Mouse (Mus musculus) heart, postnatal 10 days (tissue): Measurements from ENCODE around the gene Tle6. TPM values are rescaled to one million over a fixed set of nuclear protein-coding genes. Genes with fewer than 3 reads are reported as not detected.

Experiments used
- DNase-seq, 2 experiments: peaks; one replicate each; pipeline ENCODE4 v3.0.0; 2021
- intact Hi-C: fragments of 180-260 bp; cut with DNase I; formaldehyde crosslinking; loops from one replicate; pipeline ENCODE4 v1.15.1; 2025
- total RNA-seq, 2 experiments: library from RNA; stranded (reverse); gene quantifications; 2 replicates each; pipeline ENCODE4 v1.2.3; 2021

The Tle6 gene
- total RNA-seq, 2 experiments from 2014 or later: 10.2 to 11.1 TPM

DNA sequence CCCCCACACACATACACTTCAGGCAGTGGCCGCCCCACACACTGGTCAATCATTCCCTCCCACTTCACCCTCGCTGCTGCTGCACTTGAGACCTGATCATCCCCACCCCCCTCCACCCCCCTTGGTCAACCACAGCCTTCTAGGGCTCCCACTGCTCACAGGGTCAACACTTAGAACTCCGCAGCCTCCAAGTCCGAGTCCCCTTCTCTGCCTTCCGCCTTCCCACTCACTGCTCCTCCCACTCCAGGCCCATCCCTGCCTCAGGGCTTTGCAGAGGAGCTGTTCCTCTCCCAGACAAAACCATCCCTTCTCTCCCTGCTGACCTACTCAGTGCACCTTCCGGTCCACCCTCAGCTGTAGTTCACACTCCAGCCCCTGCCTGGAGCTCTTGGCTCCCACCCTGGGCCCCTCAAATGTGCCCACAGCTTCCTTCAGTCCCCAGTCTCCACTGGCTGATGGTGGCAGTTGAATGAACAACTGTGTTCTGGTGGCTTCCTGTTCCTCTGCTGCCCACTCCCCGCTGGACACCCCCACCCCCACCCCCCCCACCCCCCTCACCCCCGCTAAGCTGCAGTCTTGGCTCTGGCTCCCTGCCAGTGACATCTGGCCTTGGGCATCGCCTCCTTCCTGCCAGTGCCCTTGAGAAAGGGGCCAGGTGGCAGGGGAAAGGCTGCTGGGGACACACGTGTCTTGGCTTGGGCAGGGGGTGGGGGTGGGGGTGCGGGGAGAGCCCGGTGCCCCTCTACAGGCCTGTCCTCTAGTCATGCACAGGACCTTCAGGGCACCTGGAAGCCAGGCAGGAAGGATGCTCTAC lies 3.5 kb downstream of the Tle6 start:
- intact Hi-C loops: no loop called here
- DNase-seq: peak; percentile 61

- DNase-seq: peak; percentile 48 to 50
- intact Hi-C loops: no loop called here
Measured at GRCm38 (mm10) chr10:81596611-81597010, 4.3 kb downstream of the Tle6 start.

GRCm38 (mm10) chr10:81595599-81595998 lies 5.3 kb downstream of the Tle6 start:
- intact Hi-C loops: no loop called here

GRCm38 (mm10) chr10:81593935-81594334 lies 6.9 kb downstream of the Tle6 start:
- intact Hi-C loops: no loop called here

More at GRCm38 (mm10) chr10:81595599-81595998, 5.3 kb downstream of the Tle6 start:
- DNase-seq: no peak

DNA sequence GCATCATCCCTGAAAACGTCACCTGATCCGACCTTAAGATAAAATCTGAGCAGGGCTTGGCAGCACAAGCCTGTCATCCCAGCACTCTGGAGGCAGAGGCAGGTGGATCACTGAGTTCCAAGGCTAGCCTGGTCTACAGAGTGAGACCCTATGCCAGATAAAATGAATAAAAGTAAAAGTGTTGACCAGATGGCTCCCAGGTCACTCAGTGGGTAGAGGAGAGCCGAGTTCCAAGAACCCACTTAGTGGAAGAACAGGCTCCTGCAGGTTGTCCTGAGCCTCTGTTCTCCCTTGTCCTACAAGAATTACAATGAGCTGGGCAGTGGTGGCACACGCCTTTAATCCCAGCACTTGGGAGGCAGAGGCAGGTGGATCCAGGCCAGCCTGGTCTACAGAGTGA lies 7.7 kb downstream of the Tle6 start:
- intact Hi-C loops: no loop called here
- DNase-seq: no peak

More at GRCm38 (mm10) chr10:81593935-81594334, 6.9 kb downstream of the Tle6 start:
- DNase-seq: no peak

GRCm38 (mm10) chr10:81592631-81593030 lies 8.2 kb downstream of the Tle6 start:
- DNase-seq: no peak
- intact Hi-C loops: no loop called here

GRCm38 (mm10) chr10:81591846-81592245 lies 9.0 kb downstream of the Tle6 start:
- intact Hi-C loops: no loop called here
- no peak for DNase-seq

GRCm38 (mm10) chr10:81588739-81589138 lies 12.1 kb downstream of the Tle6 start:
- intact Hi-C loops: no loop called here
- no peak for DNase-seq

GRCm38 (mm10) chr10:81583347-81583746 lies 17.5 kb downstream of the Tle6 start:
- DNase-seq: no peak
- intact Hi-C loops: no loop called here

DNA sequence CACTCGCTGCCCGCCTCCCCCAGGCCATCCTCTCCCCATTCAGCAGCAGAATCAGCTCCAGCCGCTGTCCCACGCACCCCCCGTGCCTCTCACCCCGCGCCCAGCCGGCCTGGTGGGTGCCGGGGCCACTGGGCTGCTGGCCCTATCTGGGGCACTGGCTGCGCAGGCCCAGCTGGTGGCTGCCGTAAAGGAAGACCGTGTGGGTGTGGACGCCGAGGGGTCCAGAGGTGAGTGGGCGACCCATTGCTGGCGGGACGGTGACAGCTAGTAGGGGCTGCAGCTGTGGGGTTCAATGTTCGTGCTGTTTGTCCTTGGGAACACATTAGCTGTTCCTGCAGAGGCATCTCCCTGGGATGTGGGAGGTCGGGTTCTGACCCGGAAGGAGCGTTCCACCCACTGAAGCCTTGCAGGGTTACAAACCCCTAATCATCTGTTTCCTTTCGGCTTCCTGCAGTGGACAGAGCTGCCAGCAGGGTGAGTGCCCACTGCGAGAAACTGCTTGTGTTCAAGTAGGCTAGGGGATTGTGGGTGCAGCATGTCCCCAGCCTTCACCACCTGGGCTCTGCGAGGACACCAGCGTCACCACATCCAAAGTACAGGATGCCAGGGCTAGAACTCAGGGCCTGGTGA lies 20.3 kb downstream of the Tle6 start:
- intact Hi-C loops: no loop called here
- peak in 1 of 2 experiments; percentile 18 for DNase-seq

GRCm38 (mm10) chr10:81579967-81580366 lies 20.9 kb downstream of the Tle6 start:
- intact Hi-C loops: no loop called here
- no peak for DNase-seq

DNA sequence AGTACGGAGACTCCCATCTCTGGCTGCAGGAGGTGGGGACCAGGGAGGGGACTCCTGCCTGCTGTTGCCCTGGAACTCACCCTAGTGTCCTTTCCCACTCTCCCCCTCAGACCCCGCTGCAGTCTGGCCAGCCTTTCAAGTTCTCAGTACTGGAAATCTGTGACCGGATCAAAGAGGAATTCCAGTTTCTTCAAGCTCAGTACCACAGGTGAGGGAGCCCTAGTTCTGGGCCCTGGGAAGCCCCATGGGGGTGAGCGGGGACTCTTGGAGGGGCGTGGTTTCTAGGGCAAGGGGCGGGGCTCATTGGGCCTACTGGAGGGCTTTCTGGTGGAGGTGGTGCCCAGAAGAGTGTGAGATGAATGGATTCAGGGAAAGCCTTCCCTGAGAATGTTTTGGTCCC lies 25.2 kb downstream of the Tle6 start:
- DNase-seq: peak in 1 of 2 experiments; percentile 18
- intact Hi-C loops: no loop called here

DNA sequence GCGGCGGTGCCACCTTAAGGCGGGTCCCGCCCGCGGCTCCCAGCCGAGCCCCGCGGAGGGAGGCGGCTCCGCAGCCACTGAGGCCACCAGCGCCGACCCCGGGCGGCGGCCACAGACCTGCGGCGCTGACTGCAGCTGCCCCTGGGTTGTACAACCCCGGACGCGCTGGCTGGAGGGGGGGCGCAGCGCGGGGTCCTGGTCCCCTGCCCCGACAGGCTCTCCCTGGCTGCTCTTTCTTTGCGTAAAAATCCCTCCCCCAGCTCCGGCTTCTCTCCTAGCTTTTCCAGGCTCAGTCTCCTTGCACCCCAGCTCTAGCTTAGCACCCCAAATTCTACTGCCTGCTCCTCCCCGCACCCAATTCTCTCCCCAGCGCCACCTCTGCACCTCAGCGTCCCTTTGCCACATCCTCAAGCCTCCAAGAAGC lies 25.7 kb downstream of the Tle6 start:
- intact Hi-C loops: no loop called here
- peak; percentile 54 to 62 for DNase-seq

DNA sequence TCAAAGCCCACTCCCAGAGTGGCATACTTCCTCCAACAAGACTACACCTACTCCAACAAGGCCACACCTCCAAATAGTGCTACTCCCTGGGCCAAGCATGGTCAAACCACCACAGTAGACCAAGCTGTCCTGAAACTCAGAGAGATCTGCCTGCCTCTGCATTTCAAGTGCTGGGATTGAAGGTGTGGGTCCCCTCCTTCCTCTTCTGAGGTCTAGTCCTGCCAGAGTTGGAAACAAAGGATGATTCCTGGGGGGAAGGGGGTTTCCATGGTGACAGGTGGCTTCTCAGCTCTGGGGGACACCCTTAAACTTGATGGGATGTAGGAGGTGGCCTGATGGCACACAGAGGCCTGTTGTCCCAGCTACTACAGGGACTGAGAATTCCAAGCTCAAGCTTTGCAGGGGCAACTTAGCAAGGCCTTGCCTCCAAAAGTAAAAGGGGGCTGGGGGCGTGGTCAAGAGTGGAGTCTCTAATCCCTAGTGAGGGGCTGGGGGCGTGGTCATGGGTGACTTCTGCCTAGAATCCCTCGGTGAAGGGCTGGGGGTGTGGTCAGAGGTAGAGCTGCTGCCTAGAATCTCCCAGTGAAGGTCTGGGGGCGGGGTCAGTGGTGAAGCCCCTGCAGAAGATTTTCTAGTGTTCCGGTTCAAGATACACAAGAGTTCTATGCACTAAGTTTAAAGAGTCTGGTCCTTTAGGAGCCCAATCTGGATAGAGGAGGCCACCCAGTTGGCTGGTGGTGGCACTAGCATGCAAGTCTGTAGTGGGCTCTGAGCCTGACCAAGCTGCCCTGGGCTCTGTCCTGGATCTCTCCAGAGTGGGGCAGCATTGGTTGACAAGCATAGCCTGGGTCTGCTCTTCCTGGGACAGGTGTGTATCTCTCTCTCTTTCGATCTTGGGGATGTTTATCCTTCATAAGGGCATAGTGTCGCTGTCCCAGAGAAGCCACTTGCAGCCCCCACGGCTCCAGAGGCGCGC lies 26.5 kb downstream of the Tle6 start, which contains the start of gene Tle2:
TSS of gene Tle2 (plus strand) at position 481 of the 976 bp plus-strand sequence.
- intact Hi-C loops: no loop called here

DNA sequence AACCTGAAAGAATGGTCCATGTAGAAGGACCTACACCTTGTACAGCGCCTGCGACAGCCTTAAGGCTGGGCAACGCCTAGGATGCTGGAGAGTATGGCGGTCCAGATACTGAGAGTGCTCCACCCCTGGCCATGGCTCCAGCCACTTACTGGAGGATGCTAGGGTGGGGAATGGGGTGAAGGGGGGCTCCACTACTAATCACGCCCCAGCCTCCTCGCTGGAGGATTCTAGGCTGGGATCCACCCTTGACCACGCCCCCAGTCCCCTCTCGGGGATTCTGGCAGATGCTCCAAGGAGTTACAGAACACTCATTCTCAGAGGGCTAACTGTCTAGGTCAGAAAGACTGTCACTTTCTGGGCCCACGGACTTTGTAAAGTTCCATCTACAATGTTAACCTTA lies 27.9 kb downstream of the Tle6 start:
- intact Hi-C loops: loop anchor here (2.0 kb wide), 1 partner anchor 26 kb away; no protein-coding TSS in a partner anchor
- peak; percentile 61 to 69 for DNase-seq

More for the DNA sequence above, 26.5 kb downstream of the Tle6 start, which contains the start of gene Tle2:
- peak; percentile 24 to 35 for DNase-seq

DNA sequence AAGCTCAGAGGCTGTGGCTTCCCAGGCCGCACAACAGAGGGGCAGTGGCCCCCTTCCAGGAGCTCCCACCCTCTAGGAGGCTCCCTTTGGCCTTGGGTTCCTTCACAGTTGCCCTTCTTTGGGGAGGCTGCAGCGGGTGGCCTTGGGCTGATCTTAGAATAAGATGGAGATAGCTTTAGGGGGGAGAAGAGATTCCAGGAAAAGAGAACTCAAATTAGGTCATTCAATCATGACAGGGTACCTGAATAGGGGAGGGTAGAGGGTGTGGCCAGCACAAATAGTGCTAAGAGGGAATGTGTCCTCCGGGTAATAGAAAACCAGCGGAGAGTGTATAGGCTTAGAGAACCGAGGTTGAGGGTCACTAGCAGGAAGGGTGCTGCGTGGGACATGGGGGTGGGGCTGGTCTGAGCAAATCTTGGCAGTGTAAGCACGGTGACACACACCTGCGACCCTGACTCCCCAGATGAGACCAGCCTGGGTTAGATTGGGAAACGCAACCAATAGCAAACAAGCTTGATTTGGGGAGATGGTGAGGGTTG lies 28.7 kb downstream of the Tle6 start:
- DNase-seq: no peak
- intact Hi-C loops: loop anchor here (2.0 kb wide), 1 partner anchor 27 kb away; no protein-coding TSS in a partner anchor

DNA sequence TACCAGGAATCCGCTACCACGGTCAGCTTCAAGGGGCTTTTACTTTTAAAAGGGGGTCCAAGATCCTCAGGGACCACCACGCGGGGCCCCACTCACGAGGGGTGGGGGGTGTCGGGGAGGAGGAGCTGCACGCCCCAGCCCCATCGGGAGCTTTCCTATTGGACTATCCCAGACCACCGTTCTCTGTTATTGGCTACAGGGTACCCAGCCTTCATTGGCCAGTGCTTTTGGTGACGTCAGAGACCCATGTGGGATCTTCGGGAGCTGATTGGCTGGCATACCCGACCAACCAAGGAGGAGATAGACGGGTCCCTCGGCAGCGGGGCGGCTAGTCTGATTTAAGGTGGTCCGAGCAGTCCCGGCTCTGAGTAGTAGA lies 29.4 kb downstream of the Tle6 start:
- intact Hi-C loops: no loop called here
- peak; percentile 100 for DNase-seq

GRCm38 (mm10) chr10:81570831-81571500 lies 29.9 kb downstream of the Tle6 start:
- intact Hi-C loops: no loop called here
- DNase-seq: peak; percentile 94 to 96

- intact Hi-C loops: no loop called here
- DNase-seq: no peak
Measured at GRCm38 (mm10) chr10:81570238-81570800, 30.6 kb downstream of the Tle6 start.
